Mouse (Mus musculus) stomach, postnatal 0 days (tissue): ENCODE data around the gene Pknox2. TPM values are rescaled to one million over a fixed set of nuclear protein-coding genes. Genes with fewer than 3 reads are reported as not detected.

Experiments used
- ATAC-seq: fragments of 200-750 bp; cut with Nextera tagmentation; 2 replicates; pipeline ENCODE4 v1.8.0; 2017; ENCODE audit not compliant: low FRiP score, low TSS enrichment
- DNase-seq: peaks from one replicate; pipeline ENCODE4 v3.0.0-alpha.2; 2016; ENCODE audit warnings: low spot score
- H3K27ac ChIP-seq: fragments of 300-500 bp; sonication (generic); replicated peaks from 2 replicates; pipeline ENCODE4 v1.5.1; 2014; ENCODE audit warnings: mild to moderate bottlenecking, control low read depth
- H3K27me3 ChIP-seq: fragments of 300-500 bp; sonication (generic); 2 replicates; pipeline ENCODE4 v1.6.1; 2014; ENCODE audit warnings: low read length; ENCODE audit not compliant: control insufficient read depth, insufficient read depth
- H3K36me3 ChIP-seq: fragments of 300-500 bp; sonication (generic); 2 replicates; pipeline ENCODE4 v1.6.1; 2014; ENCODE audit warnings: low read length, mixed read lengths; ENCODE audit not compliant: control insufficient read depth, insufficient read depth
- H3K4me1 ChIP-seq: fragments of 300-500 bp; sonication (generic); replicated peaks from 2 replicates; pipeline ENCODE4 v1.6.1; 2014; ENCODE audit warnings: antibody characterized with exemption; ENCODE audit not compliant: control insufficient read depth, insufficient read depth
- H3K4me2 ChIP-seq: fragments of 300-500 bp; sonication (generic); replicated peaks from 2 replicates; pipeline ENCODE4 v1.6.1; 2014; ENCODE audit warnings: low read depth, mild to moderate bottlenecking, control low read depth, moderate library complexity
- H3K4me3 ChIP-seq: fragments of 300-500 bp; sonication (generic); 2 replicates; pipeline ENCODE4 v1.5.1; 2014; ENCODE audit warnings: low read depth, low read length, control low read depth
- H3K9ac ChIP-seq: fragments of 300-500 bp; sonication (generic); 2 replicates; pipeline ENCODE4 v1.6.1; 2014; ENCODE audit warnings: mild to moderate bottlenecking, low read length, control low read depth, mixed read lengths
- H3K9me3 ChIP-seq: fragments of 300-500 bp; sonication (generic); 2 replicates; pipeline ENCODE4 v1.6.1; 2016; ENCODE audit warnings: low read length; ENCODE audit not compliant: control insufficient read depth
- CTCF ChIP-seq: IDR thresholded peaks from 2 replicates; pipeline ENCODE4 v1.5.1; 2016; ENCODE audit warnings: antibody characterized with exemption, low read depth, mild to moderate bottlenecking, moderate library complexity
- EP300 ChIP-seq: optimal IDR thresholded peaks from 2 replicates; pipeline ENCODE3; 2016; ENCODE audit warnings: antibody characterized with exemption
- WGBS: fragments of 180-500 bp; shearing (Covaris S2); extraction: QIAGEN DNeasy Blood & Tissue Kit; methylation state at CpG from one replicate; pipeline ENCODE4 v1.1.7; 2014; 5-methylcytosine and 5-hydroxymethylcytosine counted together
- polyA plus RNA-seq: library from polyadenylated mRNA; unstranded; fragments of >200 nt; fragmentation: Nextera tagmentation; extraction: Ambion mirVana; gene quantifications from 2 replicates; pipeline ENCODE4 v1.2.1, GENCODE M21; 2015

Pknox2 gene
- polyA plus RNA-seq, 1 experiment from 2014 or later = 2.4 TPM

DNA sequence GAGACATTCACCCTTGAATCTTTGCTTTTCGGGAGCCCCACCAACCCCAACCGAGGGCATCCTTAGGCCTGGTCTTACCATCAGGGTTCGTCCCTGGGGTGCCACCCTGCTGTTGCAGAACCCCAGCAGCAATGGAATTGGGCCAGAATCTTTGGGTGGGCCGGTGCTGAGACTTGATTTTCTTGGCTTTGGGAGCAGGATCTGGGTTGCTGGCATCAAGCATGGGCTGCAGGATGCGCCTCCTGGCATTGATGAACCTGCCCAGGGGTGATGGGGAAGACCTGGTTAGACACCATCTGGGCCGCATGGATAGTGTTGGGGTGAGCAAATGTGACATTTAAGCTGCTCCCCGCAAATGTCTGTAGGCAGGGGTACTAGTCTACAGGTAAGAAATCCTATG is 253.0 kb downstream of the Pknox2 start:
- H3K9ac ChIP-seq = no peak overlapping the region
- ATAC-seq (no peak), DNase-seq (no peak)
- H3K4me2 ChIP-seq = no peak overlapping the region
- H3K4me3 ChIP-seq = no peak overlapping the region
- 92% methylated on average over 7 of the region's 7 CpGs for WGBS
- no peak overlapping the region for H3K27ac ChIP-seq
- H3K27me3 ChIP-seq = no peaks in the 10 kb centered on the region
- no peak for TF ChIP-seq CTCF
- TF ChIP-seq EP300 = no peak
- no peaks in the 10 kb centered on the region for H3K9me3 ChIP-seq
- no peaks in the 10 kb centered on the region for H3K36me3 ChIP-seq
- no peaks in the 10 kb centered on the region for H3K4me1 ChIP-seq

DNA sequence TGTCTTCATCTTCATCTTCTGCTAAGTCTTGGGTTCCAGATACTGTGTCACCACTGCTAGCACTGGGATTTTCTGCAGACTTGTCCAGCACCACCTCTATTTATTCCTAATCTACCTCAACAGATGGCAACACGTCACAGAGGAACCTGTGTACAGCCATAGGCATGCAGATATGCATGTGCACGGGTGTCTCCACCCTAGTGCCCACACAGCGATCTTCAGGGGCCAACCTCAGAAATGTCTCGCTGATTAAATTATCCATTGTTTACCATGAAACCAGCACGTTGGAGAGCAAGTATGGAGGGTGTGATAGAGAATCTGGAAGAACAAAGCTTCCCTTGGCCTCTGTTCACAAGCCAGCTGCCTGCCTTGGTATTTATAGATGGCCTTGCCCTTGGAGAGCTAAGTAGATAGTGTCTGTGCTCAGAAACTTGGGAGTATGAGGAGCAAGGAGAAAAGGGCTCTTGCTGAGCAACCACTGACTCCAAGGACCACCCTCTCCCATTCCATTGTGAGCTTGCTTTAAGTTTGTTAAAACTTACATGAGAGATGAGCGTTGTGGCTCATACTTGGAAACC is 253.7 kb downstream of the Pknox2 start:
- DNase-seq = no peak
- no peak overlapping the region for H3K4me3 ChIP-seq
- no peaks in the 10 kb centered on the region for H3K4me1 ChIP-seq
- no peak overlapping the region for H3K4me2 ChIP-seq
- no peak for ATAC-seq
- no peak overlapping the region for H3K9ac ChIP-seq
- H3K9me3 ChIP-seq = no peaks in the 10 kb centered on the region
- no peaks in the 10 kb centered on the region for H3K36me3 ChIP-seq
- no peaks in the 10 kb centered on the region for H3K27me3 ChIP-seq
- TF ChIP-seq EP300 = no peak
- no peak for TF ChIP-seq CTCF
- no peak overlapping the region for H3K27ac ChIP-seq
- 67% methylated on average over 6 of the region's 6 CpGs for WGBS

- Histone ChIP-seq H3K4me3 (no peak overlapping the region), H3K9me3 (no peaks in the 10 kb centered on the region), H3K4me1 (no peaks in the 10 kb centered on the region), H3K4me2 (no peak overlapping the region), H3K27me3 (no peaks in the 10 kb centered on the region), H3K27ac (no peak overlapping the region), H3K36me3 (no peaks in the 10 kb centered on the region), H3K9ac (no peak overlapping the region)
- TF ChIP-seq CTCF (peak; percentile 77), EP300 (no peak)
- ATAC-seq = no peak
- WGBS = 15% methylated on average over 4 of the region's 4 CpGs
- peak; percentile 53 for DNase-seq
Measured at GRCm38 (mm10) chr9:36890552-36890951, 256.7 kb downstream of the Pknox2 start.

DNA sequence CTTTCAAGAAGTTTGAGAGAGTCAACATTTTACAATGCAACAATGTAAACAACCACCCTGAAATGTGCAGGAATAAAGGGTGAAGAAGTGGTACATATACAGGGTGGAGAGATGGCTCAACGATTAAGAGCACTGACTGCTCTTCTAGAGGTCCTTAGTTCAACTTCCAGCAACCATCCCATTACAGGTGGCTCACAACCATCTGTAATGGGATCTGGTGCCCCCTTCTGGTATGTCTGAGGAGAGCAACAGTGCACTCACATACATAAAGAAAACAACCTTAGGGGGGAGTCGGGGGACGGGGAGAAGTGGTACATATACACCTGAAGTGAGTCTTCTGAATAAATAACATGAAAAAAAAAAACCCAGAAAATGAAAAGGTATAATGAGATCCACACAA is 262.0 kb downstream of the Pknox2 start:
- WGBS = 60% methylated on average over 3 of the region's 3 CpGs
- H3K4me2 ChIP-seq = no peak overlapping the region
- DNase-seq (no peak), ATAC-seq (no peak)
- H3K27ac ChIP-seq = no peak overlapping the region
- no peaks in the 10 kb centered on the region for H3K27me3 ChIP-seq
- TF ChIP-seq EP300 (no peak), CTCF (peak; percentile 66)
- no peaks in the 10 kb centered on the region for H3K4me1 ChIP-seq
- no peak overlapping the region for H3K4me3 ChIP-seq
- no peak overlapping the region for H3K9ac ChIP-seq
- H3K36me3 ChIP-seq = no peaks in the 10 kb centered on the region
- no peaks in the 10 kb centered on the region for H3K9me3 ChIP-seq

GRCm38 (mm10) chr9:36883569-36883968 is 263.6 kb downstream of the Pknox2 start:
- Histone ChIP-seq H3K9me3 (no peaks in the 10 kb centered on the region), H3K27me3 (no peaks in the 10 kb centered on the region), H3K4me1 (no peaks in the 10 kb centered on the region), H3K4me3 (no peak overlapping the region), H3K36me3 (no peaks in the 10 kb centered on the region), H3K9ac (no peak overlapping the region), H3K4me2 (no peak overlapping the region), H3K27ac (no peak overlapping the region)
- WGBS = 43% methylated on average over 3 of the region's 3 CpGs
- ATAC-seq (no peak), DNase-seq (no peak)
- TF ChIP-seq EP300 (no peak), CTCF (no peak)

DNA sequence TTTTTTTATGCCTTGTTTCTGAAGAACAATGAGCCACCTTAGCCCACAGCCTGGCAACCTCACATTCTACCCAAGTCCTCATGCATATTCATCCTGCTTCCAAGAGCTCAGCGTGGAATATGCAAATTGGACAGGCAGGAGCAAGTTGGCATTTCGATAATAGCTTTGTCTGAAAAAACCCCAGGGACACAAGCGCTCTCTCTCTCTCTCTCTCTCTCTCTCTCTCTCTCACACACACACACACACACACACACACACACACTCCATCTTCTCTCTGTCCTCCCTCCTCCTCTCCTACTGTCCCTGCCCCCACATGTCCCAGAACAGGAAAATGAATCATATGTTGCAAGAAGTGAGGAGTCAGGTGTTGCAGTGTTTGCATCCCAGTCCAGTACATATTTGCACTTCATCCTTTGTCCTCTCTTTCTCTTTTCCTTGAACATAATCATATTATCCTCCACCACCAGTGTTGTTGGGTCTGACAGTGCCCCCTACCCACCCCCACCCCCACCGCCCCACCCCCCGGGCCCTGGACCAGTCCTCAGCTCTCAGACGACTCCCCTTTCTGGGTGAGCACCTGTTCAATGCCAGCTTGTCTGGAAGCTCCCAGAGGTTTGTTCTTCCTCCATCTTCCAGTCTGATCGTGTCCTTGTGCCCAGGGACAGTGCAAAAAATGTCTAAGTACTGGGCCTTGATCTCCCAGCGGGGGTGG is 265.0 kb downstream of the Pknox2 start:
- Histone ChIP-seq H3K9me3 (no peaks in the 10 kb centered on the region), H3K9ac (no peak overlapping the region), H3K27me3 (no peaks in the 10 kb centered on the region), H3K4me1 (no peaks in the 10 kb centered on the region), H3K4me2 (no peak overlapping the region), H3K36me3 (no peaks in the 10 kb centered on the region), H3K4me3 (no peak overlapping the region), H3K27ac (no peak overlapping the region)
- no peak for TF ChIP-seq EP300
- no peak for TF ChIP-seq CTCF
- DNase-seq (no peak), ATAC-seq (no peak)
- 45% methylated on average over 8 of the region's 8 CpGs for WGBS
